Mouse (Mus musculus): Measurements from ENCODE around the gene C1qtnf1. TPM values are rescaled to one million over a fixed set of nuclear protein-coding genes. Genes with fewer than 3 reads are reported as not detected.

C1qtnf1 gene
- polyA plus RNA-seq, 1 experiment from 2014 or later, result 6.7 TPM

GRCm38 (mm10) chr11:118403183-118403582 lies 24.8 kb upstream of the C1qtnf1 start:
- peaks cover 29% of the 10 kb centered on the region for H3K36me3 ChIP-seq
- H3K4me2 ChIP-seq (replicated peaks), result no peak overlapping the region
- peaks cover 21% of the 10 kb centered on the region; the same call in 1 of the 2 replicates for H3K4me1 ChIP-seq
- no peak for ATAC-seq (ENCODE audit: insufficient number of reproducible peaks, insufficient read depth, low FRiP score, low TSS enrichment)
- H3K9me3 ChIP-seq, result no peaks in the 10 kb centered on the region
- 87% methylated on average over 2 of the region's 2 CpGs for WGBS
- no peak overlapping the region for H3K9ac ChIP-seq
- no peak overlapping the region for H3K27ac ChIP-seq
- no peaks in the 10 kb centered on the region for H3K27me3 ChIP-seq
- no peak overlapping the region for H3K4me3 ChIP-seq

- Histone ChIP-seq H3K4me3 (no peak overlapping the region), H3K27me3 (no peaks in the 10 kb centered on the region), H3K4me2 (replicated peaks) (no peak overlapping the region), H3K9ac (no peak overlapping the region), H3K36me3 (peaks cover 31% of the 10 kb centered on the region), H3K27ac (no peak overlapping the region), H3K9me3 (no peaks in the 10 kb centered on the region), H3K4me1 (peaks cover 21% of the 10 kb centered on the region; the same call in 1 of the 2 replicates)
- ATAC-seq (ENCODE audit: insufficient number of reproducible peaks, insufficient read depth, low FRiP score, low TSS enrichment), result no peak
- 76% methylated on average over 6 of the region's 6 CpGs for WGBS
Measured at GRCm38 (mm10) chr11:118403951-118404899, 23.8 kb upstream of the C1qtnf1 start.

- Histone ChIP-seq H3K36me3 (peaks cover 37% of the 10 kb centered on the region), H3K4me3 (no peak overlapping the region), H3K4me1 (peaks cover 18% of the 10 kb centered on the region; the same call in 1 of the 2 replicates), H3K9me3 (no peaks in the 10 kb centered on the region), H3K4me2 (replicated peaks) (no peak overlapping the region), H3K27ac (no peak overlapping the region), H3K9ac (no peak overlapping the region), H3K27me3 (no peaks in the 10 kb centered on the region)
- ATAC-seq (ENCODE audit: insufficient number of reproducible peaks, insufficient read depth, low FRiP score, low TSS enrichment), result no peak
- 93% methylated on average over 8 of the region's 8 CpGs for WGBS
Measured at GRCm38 (mm10) chr11:118405311-118405710, 22.7 kb upstream of the C1qtnf1 start.

- Histone ChIP-seq H3K36me3 (peaks cover 47% of the 10 kb centered on the region), H3K4me3 (no peak overlapping the region), H3K4me1 (peaks cover 7% of the 10 kb centered on the region; the same call in 1 of the 2 replicates), H3K9ac (no peak overlapping the region), H3K4me2 (replicated peaks) (no peak overlapping the region), H3K9me3 (no peaks in the 10 kb centered on the region), H3K27me3 (no peaks in the 10 kb centered on the region), H3K27ac (no peak overlapping the region)
- 94% methylated on average over 5 of the region's 5 CpGs for WGBS
- no peak for ATAC-seq (ENCODE audit: insufficient number of reproducible peaks, insufficient read depth, low FRiP score, low TSS enrichment)
Measured at GRCm38 (mm10) chr11:118406521-118406920, 21.5 kb upstream of the C1qtnf1 start.

GRCm38 (mm10) chr11:118407318-118407910 lies 20.6 kb upstream of the C1qtnf1 start:
- H3K9me3 ChIP-seq, result no peaks in the 10 kb centered on the region
- H3K9ac ChIP-seq, result no peak overlapping the region
- no peak for ATAC-seq (ENCODE audit: insufficient number of reproducible peaks, insufficient read depth, low FRiP score, low TSS enrichment)
- 88% methylated on average over 23 of the region's 23 CpGs for WGBS
- no peak overlapping the region for H3K27ac ChIP-seq
- H3K4me2 ChIP-seq (replicated peaks), result no peak overlapping the region
- H3K36me3 ChIP-seq, result peaks cover 47% of the 10 kb centered on the region
- no peaks in the 10 kb centered on the region for H3K4me1 ChIP-seq
- no peaks in the 10 kb centered on the region for H3K27me3 ChIP-seq
- no peak overlapping the region for H3K4me3 ChIP-seq

- Histone ChIP-seq H3K9me3 (no peaks in the 10 kb centered on the region), H3K4me3 (no peak overlapping the region), H3K9ac (no peak overlapping the region), H3K27ac (no peak overlapping the region), H3K27me3 (no peaks in the 10 kb centered on the region), H3K36me3 (peaks cover 50% of the 10 kb centered on the region), H3K4me2 (replicated peaks) (no peak overlapping the region), H3K4me1 (no peaks in the 10 kb centered on the region)
- 82% methylated on average over 18 of the region's 18 CpGs for WGBS
- no peak for ATAC-seq (ENCODE audit: insufficient number of reproducible peaks, insufficient read depth, low FRiP score, low TSS enrichment)
Measured at GRCm38 (mm10) chr11:118408051-118408740, 19.8 kb upstream of the C1qtnf1 start.

GRCm38 (mm10) chr11:118409106-118410072 lies 18.6 kb upstream of the C1qtnf1 start:
- 86% methylated on average over 12 of the region's 12 CpGs for WGBS
- H3K4me3 ChIP-seq, result no peak overlapping the region
- no peak overlapping the region for H3K4me2 ChIP-seq (replicated peaks)
- no peak for ATAC-seq (ENCODE audit: insufficient number of reproducible peaks, insufficient read depth, low FRiP score, low TSS enrichment)
- H3K27ac ChIP-seq, result no peak overlapping the region
- H3K9me3 ChIP-seq, result no peaks in the 10 kb centered on the region
- no peak overlapping the region; the same call in 1 of the 2 replicates for H3K9ac ChIP-seq
- peaks cover 62% of the 10 kb centered on the region for H3K36me3 ChIP-seq
- H3K4me1 ChIP-seq, result no peaks in the 10 kb centered on the region
- no peaks in the 10 kb centered on the region for H3K27me3 ChIP-seq

- Histone ChIP-seq H3K9ac (no peak overlapping the region; the same call in 1 of the 2 replicates), H3K27ac (no peak overlapping the region), H3K4me3 (no peak overlapping the region), H3K4me1 (no peaks in the 10 kb centered on the region), H3K27me3 (no peaks in the 10 kb centered on the region), H3K36me3 (peaks cover 67% of the 10 kb centered on the region), H3K9me3 (no peaks in the 10 kb centered on the region), H3K4me2 (replicated peaks) (no peak overlapping the region)
- 84% methylated on average over 1 of the region's 1 CpGs for WGBS
- ATAC-seq (ENCODE audit: insufficient number of reproducible peaks, insufficient read depth, low FRiP score, low TSS enrichment), result no peak
Measured at GRCm38 (mm10) chr11:118410073-118410444, 17.9 kb upstream of the C1qtnf1 start.

GRCm38 (mm10) chr11:118410479-118410878 lies 17.5 kb upstream of the C1qtnf1 start:
- 91% methylated on average over 10 of the region's 10 CpGs for WGBS
- no peaks in the 10 kb centered on the region for H3K9me3 ChIP-seq
- no peak overlapping the region for H3K4me3 ChIP-seq
- no peaks in the 10 kb centered on the region for H3K27me3 ChIP-seq
- H3K9ac ChIP-seq, result no peak overlapping the region
- ATAC-seq (ENCODE audit: insufficient number of reproducible peaks, insufficient read depth, low FRiP score, low TSS enrichment), result no peak
- H3K4me1 ChIP-seq, result no peaks in the 10 kb centered on the region
- H3K27ac ChIP-seq, result no peak overlapping the region
- H3K36me3 ChIP-seq, result peaks cover 69% of the 10 kb centered on the region
- no peak overlapping the region for H3K4me2 ChIP-seq (replicated peaks)

GRCm38 (mm10) chr11:118411271-118411670 lies 16.7 kb upstream of the C1qtnf1 start:
- no peak overlapping the region for H3K4me3 ChIP-seq
- H3K36me3 ChIP-seq, result peaks cover 69% of the 10 kb centered on the region
- no peaks in the 10 kb centered on the region for H3K9me3 ChIP-seq
- H3K27me3 ChIP-seq, result no peaks in the 10 kb centered on the region
- H3K4me2 ChIP-seq (replicated peaks), result no peak overlapping the region
- ATAC-seq (ENCODE audit: insufficient number of reproducible peaks, insufficient read depth, low FRiP score, low TSS enrichment), result no peak
- WGBS, result 96% methylated on average over 8 of the region's 8 CpGs
- no peaks in the 10 kb centered on the region for H3K4me1 ChIP-seq
- no peak overlapping the region for H3K9ac ChIP-seq
- no peak overlapping the region for H3K27ac ChIP-seq

- ATAC-seq (ENCODE audit: insufficient number of reproducible peaks, insufficient read depth, low FRiP score, low TSS enrichment), result no peak
- Histone ChIP-seq H3K9me3 (no peaks in the 10 kb centered on the region), H3K4me1 (peaks cover 6% of the 10 kb centered on the region), H3K4me3 (no peak overlapping the region), H3K36me3 (peaks cover 58% of the 10 kb centered on the region), H3K27ac (no peak overlapping the region), H3K27me3 (no peaks in the 10 kb centered on the region), H3K4me2 (replicated peaks) (no peak overlapping the region), H3K9ac (no peak overlapping the region)
- 89% methylated on average over 2 of the region's 2 CpGs for WGBS
Measured at GRCm38 (mm10) chr11:118412601-118413000, 15.4 kb upstream of the C1qtnf1 start.

Data from embryonic facial prominence, embryonic 12.5 days (tissue).